Mouse (Mus musculus) c-Kit-positive CD71-positive TER-119-positive erythroid progenitor cells, embryonic 14.5 days (primary cell): ENCODE data around the gene Ywhae.

Source experiments
- DNase-seq: peaks from one replicate; pipeline ENCODE4 v3.0.0-alpha.2; 2013; ENCODE audit warnings: low spot score

Gene Ywhae

DNA sequence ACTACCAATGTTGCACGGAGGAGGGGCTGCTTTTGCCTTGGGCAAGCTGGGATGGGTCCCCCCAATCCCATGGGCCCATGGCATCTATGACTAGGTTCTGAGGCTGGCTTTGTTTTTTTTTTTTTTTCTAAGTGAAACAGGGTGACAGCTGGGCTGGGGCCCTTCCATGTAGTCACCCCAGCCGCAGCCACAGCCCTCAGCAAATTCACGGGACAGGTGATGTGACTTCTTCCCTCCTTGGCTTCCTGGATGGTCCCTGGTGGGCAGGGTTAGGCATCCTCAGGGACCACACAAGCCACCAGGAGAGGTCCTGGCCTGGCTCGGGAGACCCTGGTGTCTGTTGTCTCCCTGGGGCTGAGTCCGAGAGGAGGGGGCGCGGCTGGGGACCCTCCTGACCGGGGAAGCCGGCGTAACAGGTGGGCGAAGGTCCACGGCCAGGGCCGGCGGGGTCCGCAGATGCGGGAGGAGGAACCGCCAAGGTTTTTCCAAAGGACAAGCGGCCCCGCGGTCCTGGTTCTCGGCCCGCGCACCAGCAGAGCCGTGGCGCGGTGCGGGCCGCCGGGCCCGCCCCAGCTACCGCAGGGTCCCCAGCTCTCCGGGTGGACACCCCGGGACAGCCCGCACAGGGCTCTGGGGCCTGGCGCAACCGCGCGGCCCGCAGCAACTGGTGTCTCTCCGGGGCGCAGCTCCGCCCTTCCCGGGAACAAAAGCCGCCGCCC is 62.1 kb downstream of the Ywhae start:
- no peak for DNase-seq

DNA sequence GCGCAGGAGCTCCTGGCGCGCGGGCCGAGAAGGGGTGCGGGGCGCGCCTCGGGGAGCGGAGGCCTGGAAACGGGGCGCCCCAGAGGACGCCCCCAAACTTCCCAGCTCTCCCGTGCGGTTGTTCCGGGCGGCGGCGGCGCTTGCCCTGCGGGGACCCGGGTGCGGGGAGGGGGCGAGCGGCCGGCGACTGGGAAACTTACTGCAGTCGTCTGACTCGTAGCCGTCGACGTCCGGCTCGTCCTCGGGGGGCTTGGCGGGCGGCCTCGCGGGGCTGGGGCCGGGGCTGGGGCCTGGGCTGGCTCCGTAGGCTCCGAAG is 62.6 kb downstream of the Ywhae start:
- no peak for DNase-seq

DNA sequence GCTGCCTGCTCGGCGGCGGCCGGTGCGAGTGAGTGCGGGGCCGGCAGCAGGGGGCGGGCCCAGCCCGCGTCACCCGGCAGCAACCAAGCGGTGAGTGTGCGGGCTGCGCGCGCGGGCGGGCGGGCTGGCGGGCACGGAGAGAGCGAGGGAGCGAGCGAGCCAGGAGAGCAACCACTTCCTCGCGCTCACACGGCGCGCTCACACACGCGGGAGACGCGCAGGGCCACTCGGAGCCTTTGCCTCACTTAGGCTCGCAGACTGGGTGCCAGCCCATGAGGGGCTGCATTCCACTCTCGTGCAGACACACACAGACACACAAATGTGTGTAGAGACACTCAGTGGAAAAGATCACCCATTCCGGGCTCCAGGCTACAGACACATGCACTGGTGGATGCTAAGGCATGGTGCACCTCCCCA is 63.4 kb downstream of the Ywhae start, which contains the start of gene Doc2b:
TSS of gene Doc2b (minus strand) at position 21 of the 417 bp plus-strand sequence.
- no peak for DNase-seq

DNA sequence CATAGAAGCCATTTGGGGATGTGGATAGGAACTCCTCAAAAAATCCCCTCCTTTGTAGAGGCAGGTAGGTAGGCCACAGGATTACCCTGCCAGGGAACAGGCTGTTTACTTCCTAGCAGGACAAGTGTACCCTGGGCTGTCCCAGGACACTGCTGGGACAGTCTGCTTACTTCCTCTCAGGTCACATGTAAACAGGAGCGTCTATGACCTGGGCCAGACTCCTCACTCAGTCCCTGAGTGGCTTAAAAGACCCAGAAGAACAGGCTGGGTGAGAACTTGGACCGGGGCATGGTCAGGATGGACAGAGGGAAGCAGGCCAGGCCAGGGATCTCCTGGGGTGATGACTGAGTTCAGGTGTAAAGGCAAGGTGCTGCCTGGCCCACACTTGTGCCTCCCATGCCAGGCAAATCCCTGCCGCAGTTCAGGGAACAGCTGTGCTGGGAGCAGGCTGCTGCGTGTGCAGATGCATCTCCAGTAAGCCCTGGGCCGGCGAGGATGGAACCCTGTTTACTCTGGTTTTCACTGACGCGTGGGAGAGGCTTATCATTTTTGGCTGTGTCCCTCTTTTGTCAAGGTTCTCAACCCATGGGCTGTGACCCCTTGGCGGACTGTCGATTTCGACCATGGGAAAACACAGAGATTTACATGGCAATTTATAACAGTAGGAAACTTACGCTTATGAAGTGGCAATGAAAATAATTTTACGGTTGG is 64.0 kb downstream of the Ywhae start:
- DNase-seq: no peak

DNA sequence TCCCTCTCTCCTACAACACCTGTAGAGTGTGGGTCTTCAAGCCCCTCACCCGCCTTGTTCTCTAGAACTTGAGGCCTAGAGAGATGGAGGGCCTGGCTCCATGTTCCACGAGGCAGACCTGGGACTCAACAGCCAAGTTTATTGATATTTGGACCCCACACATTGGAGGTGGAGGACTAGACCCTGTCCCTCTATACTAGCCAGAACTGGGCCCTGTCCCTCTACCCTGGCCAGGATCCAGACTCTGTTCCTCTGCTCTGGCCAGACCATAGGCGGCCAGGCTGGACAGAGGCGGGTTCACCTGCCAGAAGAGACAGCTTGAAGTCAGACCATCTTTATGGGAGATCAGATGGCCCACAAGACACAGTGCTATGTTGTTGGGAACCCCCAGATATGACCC is 68.7 kb downstream of the Ywhae start:
- DNase-seq: no peak

DNA sequence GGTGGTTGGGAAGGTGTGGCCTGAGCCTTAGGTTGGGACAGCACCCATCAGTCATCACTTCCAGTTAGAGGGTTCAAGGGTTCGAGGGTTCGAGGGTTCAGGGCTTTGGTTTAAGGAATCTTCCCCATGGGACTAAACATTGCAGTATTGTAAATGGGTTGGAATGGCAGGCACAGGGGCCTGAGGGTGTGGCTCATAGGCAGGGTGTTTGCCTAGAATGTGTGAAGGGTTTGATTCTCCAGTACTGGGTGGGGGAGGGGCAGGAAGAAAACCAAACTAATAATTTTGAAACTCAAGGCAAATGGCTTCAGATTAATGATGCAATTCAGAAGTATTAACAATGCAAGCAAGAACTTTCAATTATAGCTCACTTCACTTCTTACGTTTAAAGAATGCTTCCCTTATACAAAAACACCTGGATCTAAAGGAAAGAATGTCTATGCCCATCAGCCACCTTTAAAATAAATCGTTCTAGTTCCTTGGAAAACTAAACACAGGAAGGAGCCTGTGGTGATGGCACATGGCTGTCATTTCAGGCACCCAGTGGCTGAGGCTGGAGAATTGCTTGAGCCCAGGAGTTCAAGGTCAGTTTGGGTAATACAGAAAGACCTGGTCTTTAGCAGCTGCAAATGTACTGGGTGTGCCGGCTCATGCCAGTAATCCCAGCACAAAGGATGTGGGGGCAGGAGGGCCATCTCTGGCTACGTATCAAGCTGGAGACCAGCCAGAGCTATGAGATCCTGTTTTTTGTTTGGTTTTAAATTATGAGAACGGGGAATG is 69.3 kb downstream of the Ywhae start:
- DNase-seq: no peak

DNA sequence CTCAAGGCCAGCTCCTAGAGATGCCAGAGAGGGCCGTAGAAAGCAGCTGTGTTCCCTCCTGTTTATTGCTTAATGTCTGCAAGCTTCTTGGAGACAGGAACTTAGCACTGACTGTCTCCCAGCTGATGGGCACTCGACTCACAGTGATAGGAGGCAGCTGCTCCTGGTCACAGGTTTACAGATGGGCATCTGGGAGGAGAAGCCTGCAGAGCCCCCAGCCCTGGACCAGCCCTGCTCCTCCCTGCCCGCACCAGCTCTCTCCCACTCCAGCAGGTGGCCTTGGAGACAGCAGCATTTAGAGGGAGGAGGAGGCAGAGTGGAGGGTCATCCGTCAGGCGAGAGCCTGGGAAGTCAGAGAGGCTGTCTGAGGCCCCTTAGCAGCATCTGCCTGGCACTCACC is 74.8 kb downstream of the Ywhae start:
- no peak for DNase-seq

DNA sequence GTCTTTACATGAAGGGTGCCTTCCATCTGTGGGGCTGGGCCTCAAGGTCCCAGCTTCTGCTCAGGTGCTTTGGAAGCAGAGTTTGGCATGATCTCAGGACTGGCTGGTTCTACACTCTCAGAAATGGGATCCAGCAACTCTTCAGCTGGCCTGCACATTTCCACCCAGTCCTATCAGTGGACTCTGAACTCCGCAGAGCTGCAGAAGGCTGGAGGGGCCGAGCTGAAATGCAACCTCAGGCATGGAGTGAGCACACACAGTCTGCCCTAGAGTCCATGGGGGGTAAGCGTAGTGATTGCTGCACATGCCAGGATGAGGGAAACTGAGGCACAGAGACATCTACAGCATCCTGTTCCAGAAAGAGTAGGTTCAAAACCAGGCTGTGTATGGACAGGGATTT is 77.9 kb downstream of the Ywhae start:
- no peak for DNase-seq

DNA sequence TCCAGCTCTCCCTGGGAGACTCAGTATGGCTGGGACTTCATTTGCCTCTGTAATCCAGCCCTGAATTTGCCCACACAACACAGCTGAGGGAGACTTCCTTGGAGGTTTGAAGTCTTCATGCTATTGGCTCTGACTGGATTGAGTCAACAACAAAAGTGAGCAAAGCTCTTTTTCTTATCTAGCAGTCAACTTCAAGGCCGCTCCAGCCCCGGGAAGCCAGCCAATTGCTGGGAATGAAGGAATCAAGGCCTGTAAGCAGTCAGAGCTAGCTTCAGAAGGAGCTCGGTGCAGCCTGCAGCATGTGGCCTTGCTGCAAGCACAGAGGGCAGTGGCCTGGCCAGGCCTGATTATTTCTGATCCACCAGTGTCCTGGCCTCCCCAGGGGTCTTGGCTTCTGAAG is 79.2 kb downstream of the Ywhae start:
- DNase-seq: no peak

DNA sequence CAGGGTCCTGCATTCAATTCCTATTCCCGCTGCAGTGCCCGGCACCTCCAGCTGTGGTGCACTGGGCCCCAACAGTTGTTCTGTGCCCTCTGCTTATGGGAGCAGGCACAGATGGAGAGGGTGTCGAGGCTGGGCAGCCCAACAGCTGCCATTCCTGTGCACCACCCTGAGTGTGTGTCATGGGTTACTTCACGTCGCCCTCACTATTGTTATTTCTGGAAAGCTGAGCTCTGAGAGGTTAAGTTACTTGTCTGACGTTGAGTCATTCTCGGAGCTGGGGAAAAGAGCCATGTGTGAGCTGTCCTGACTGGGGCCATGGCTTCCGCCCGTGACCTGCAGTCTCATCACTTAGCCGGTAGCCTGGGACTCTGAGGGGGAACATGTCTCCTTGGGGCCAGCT is 80.4 kb downstream of the Ywhae start:
- DNase-seq: no peak
